Mouse (Mus musculus) forebrain, embryonic 11.5 days (tissue): ENCODE measurements around the gene Hoga1. TPM values are rescaled to one million over a fixed set of nuclear protein-coding genes. Genes with fewer than 3 reads are reported as not detected.

Source experiments
- ATAC-seq: fragments of 200-750 bp; cut with Nextera tagmentation; replicated peaks from 2 replicates; pipeline ENCODE4 v1.8.0; 2017; ENCODE audit warnings: moderate TSS enrichment; ENCODE audit not compliant: low FRiP score
- DNase-seq: peaks from one replicate; pipeline ENCODE4 v3.0.0-alpha.2; 2017; ENCODE audit warnings: low spot score
- H3K27ac ChIP-seq: fragments of 300-500 bp; sonication (generic); 2 replicates; pipeline ENCODE4 v1.5.1; 2014; ENCODE audit warnings: low read depth, low read length
- H3K27me3 ChIP-seq: fragments of 300-500 bp; sonication (generic); 2 replicates; pipeline ENCODE4 v1.6.1; 2014; ENCODE audit warnings: mild to moderate bottlenecking, low read length, mixed read lengths; ENCODE audit not compliant: control insufficient read depth, insufficient read depth
- H3K36me3 ChIP-seq: fragments of 300-500 bp; sonication (generic); 2 replicates; pipeline ENCODE4 v1.6.1; 2014; ENCODE audit warnings: mild to moderate bottlenecking, low read length, moderate library complexity, mixed read lengths; ENCODE audit not compliant: control insufficient read depth, insufficient read depth
- H3K4me1 ChIP-seq: fragments of 300-500 bp; sonication (generic); replicated peaks from 2 replicates; pipeline ENCODE4 v1.6.1; 2014; ENCODE audit warnings: low read length, mixed read lengths; ENCODE audit not compliant: control insufficient read depth, insufficient read depth
- H3K4me2 ChIP-seq: fragments of 300-500 bp; sonication (generic); 2 replicates; pipeline ENCODE4 v1.6.1; 2014; ENCODE audit warnings: low read depth, mild to moderate bottlenecking, low read length, moderate library complexity, mixed read lengths; ENCODE audit not compliant: severe bottlenecking
- H3K4me3 ChIP-seq: fragments of 300-500 bp; sonication (generic); 2 replicates; pipeline ENCODE4 v1.5.1; 2014; ENCODE audit warnings: low read depth, low read length
- H3K9ac ChIP-seq: fragments of 300-500 bp; sonication (generic); 2 replicates; pipeline ENCODE4 v1.6.1; 2014; ENCODE audit warnings: low read length
- H3K9me3 ChIP-seq: fragments of 300-500 bp; sonication (generic); 2 replicates; pipeline ENCODE4 v1.6.1; 2016; ENCODE audit warnings: low read length, mixed read lengths; ENCODE audit not compliant: control insufficient read depth
- WGBS: fragments of 180-500 bp; shearing (Covaris S2); extraction: QIAGEN DNeasy Blood & Tissue Kit; methylation state at CpG from one replicate; pipeline ENCODE4 v1.1.7; 2014; 5-methylcytosine and 5-hydroxymethylcytosine counted together
- polyA plus RNA-seq: library from polyadenylated mRNA; unstranded; fragments of >200 nt; fragmentation: Nextera tagmentation; extraction: Ambion mirVana; gene quantifications from 2 replicates; pipeline ENCODE4 v1.2.1, GENCODE M21; 2014

The Hoga1 gene
- polyA plus RNA-seq, 1 experiment from 2014 or later = 1.1 TPM

GRCm38 (mm10) chr19:42017399-42018247 lies 27.8 kb upstream of the Hoga1 start:
- Histone ChIP-seq H3K4me1 (no peaks in the 10 kb centered on the region), H3K4me2 (no peak overlapping the region), H3K4me3 (no peak overlapping the region), H3K36me3 (no peaks in the 10 kb centered on the region), H3K9ac (no peak overlapping the region), H3K27ac (no peak overlapping the region), H3K27me3 (no peaks in the 10 kb centered on the region), H3K9me3 (no peaks in the 10 kb centered on the region)
- 84% methylated on average over 8 of the region's 8 CpGs for WGBS
- ATAC-seq (no peak), DNase-seq (no peak)

- H3K4me2 ChIP-seq = no peak overlapping the region
- no peaks in the 10 kb centered on the region for H3K9me3 ChIP-seq
- no peaks in the 10 kb centered on the region for H3K4me1 ChIP-seq
- H3K27me3 ChIP-seq = no peaks in the 10 kb centered on the region
- H3K27ac ChIP-seq = no peak overlapping the region
- WGBS = 41% methylated on average over 4 of the region's 4 CpGs
- H3K36me3 ChIP-seq = no peaks in the 10 kb centered on the region
- no peak for ATAC-seq
- H3K4me3 ChIP-seq = no peak overlapping the region
- DNase-seq = no peak
- no peak overlapping the region for H3K9ac ChIP-seq
Observed at GRCm38 (mm10) chr19:42019011-42019522, 26.3 kb upstream of the Hoga1 start.

DNA sequence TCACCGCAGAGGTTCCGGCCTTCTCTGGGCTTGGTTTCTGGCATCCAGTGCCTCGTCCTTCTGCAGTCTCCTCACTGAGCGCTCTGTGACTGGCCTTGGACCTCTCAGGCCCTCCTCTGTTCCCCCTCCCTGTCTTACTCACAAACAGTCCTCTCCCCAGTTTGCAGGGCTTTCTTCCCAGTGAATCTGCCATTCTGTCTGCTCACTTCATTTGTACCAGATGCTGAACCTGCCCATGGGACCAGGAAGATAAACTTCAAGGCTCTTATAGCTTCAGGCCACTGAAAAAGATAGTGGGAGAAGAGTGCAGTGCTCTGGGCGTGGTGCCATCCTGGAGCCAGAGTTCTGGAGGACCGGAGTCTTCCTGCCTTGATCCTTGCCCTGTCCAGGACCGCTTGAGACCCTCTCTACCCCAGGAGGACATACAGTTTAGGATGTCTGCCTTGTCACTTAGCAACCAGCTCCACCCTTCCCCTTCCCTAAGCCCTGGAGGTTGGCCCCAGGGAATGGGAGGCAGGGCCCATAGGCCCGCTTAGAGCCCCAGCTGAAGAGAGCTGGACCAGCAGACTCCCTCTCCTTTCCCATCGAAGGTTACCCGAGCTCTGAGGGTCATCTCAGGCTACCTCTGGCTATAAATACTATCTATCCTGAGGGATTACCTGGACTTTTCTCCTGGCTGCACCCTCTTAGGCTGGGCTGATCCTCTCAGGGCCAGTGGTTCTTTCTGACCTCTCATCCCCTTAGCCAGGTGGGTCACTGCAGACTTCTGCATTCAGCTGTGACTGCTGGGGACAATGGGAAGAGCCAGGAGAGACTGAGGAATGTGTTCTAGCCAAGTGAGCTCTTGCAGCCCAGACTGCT lies 23.5 kb upstream of the Hoga1 start:
- 78% methylated on average over 10 of the region's 10 CpGs for WGBS
- no peaks in the 10 kb centered on the region for H3K36me3 ChIP-seq
- H3K27me3 ChIP-seq = no peaks in the 10 kb centered on the region
- H3K4me3 ChIP-seq = no peak overlapping the region
- H3K9ac ChIP-seq = no peak overlapping the region
- DNase-seq (no peak), ATAC-seq (no peak)
- no peak overlapping the region for H3K27ac ChIP-seq
- H3K4me1 ChIP-seq = no peaks in the 10 kb centered on the region
- H3K4me2 ChIP-seq = no peak overlapping the region
- no peaks in the 10 kb centered on the region for H3K9me3 ChIP-seq

- no peaks in the 10 kb centered on the region for H3K36me3 ChIP-seq
- no peak for DNase-seq
- 85% methylated on average over 2 of the region's 2 CpGs for WGBS
Observed at GRCm38 (mm10) chr19:42022542-42022848, 22.9 kb upstream of the Hoga1 start.

DNA sequence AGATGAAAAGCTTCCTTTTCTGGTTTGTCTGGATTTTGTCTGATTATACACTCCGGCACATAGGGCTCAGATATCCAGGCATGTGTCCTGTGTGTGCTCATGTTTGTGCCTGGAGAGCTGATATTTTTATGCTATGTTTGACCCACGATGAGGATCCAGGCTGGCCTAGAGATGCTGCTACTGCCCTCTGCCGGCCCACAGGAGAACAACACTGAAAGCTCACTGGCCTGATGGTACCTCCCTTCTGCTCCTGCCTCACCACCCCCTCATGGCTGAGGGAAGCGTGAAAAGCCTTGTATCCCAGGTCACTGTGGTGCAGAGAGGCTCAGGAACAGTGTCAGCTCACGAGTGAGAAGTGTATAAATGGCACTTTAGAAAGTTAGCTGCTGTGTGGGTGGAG lies 19.3 kb upstream of the Hoga1 start:
- Histone ChIP-seq H3K27me3 (no peaks in the 10 kb centered on the region), H3K36me3 (no peaks in the 10 kb centered on the region), H3K4me3 (no peak overlapping the region), H3K4me2 (no peak overlapping the region), H3K9ac (no peak overlapping the region), H3K9me3 (no peaks in the 10 kb centered on the region), H3K4me1 (no peaks in the 10 kb centered on the region), H3K27ac (no peak overlapping the region)
- 9% methylated on average over 5 of the region's 5 CpGs for WGBS
- DNase-seq = peak; percentile 86
- ATAC-seq = peak; percentile 71

More at GRCm38 (mm10) chr19:42022542-42022848, 22.9 kb upstream of the Hoga1 start:
- no peaks in the 10 kb centered on the region for H3K27me3 ChIP-seq
- no peak for ATAC-seq
- H3K9ac ChIP-seq = no peak overlapping the region
- no peaks in the 10 kb centered on the region for H3K9me3 ChIP-seq
- no peak overlapping the region for H3K4me2 ChIP-seq
- H3K4me3 ChIP-seq = no peak overlapping the region
- no peak overlapping the region for H3K27ac ChIP-seq
- no peaks in the 10 kb centered on the region for H3K4me1 ChIP-seq

GRCm38 (mm10) chr19:42031112-42031511 lies 14.3 kb upstream of the Hoga1 start:
- no peak overlapping the region for H3K4me3 ChIP-seq
- WGBS = 86% methylated on average over 5 of the region's 5 CpGs

GRCm38 (mm10) chr19:42033611-42034010 lies 11.8 kb upstream of the Hoga1 start:
- WGBS = 84% methylated on average over 14 of the region's 14 CpGs
- no peak overlapping the region for H3K4me2 ChIP-seq
- no peak for DNase-seq

More at GRCm38 (mm10) chr19:42031112-42031511, 14.3 kb upstream of the Hoga1 start:
- DNase-seq = no peak
- Histone ChIP-seq H3K4me2 (no peak overlapping the region), H3K27me3 (no peaks in the 10 kb centered on the region), H3K36me3 (no peaks in the 10 kb centered on the region), H3K27ac (no peak overlapping the region), H3K9me3 (no peaks in the 10 kb centered on the region), H3K9ac (no peak overlapping the region), H3K4me1 (peaks cover 3% of the 10 kb centered on the region; the same call in 1 of the 2 replicates)
- no peak for ATAC-seq

GRCm38 (mm10) chr19:42034146-42034775 lies 11.1 kb upstream of the Hoga1 start:
- H3K27ac ChIP-seq = no peak overlapping the region

More at GRCm38 (mm10) chr19:42033611-42034010, 11.8 kb upstream of the Hoga1 start:
- Histone ChIP-seq H3K9ac (no peak overlapping the region), H3K9me3 (no peaks in the 10 kb centered on the region), H3K36me3 (no peaks in the 10 kb centered on the region), H3K4me3 (no peak overlapping the region), H3K27ac (no peak overlapping the region), H3K4me1 (peaks cover 3% of the 10 kb centered on the region; the same call in 1 of the 2 replicates), H3K27me3 (no peaks in the 10 kb centered on the region)
- no peak for ATAC-seq

More at GRCm38 (mm10) chr19:42034146-42034775, 11.1 kb upstream of the Hoga1 start:
- Histone ChIP-seq H3K4me1 (peaks cover 3% of the 10 kb centered on the region; the same call in 1 of the 2 replicates), H3K36me3 (no peaks in the 10 kb centered on the region), H3K4me2 (no peak overlapping the region), H3K4me3 (no peak overlapping the region), H3K9me3 (no peaks in the 10 kb centered on the region), H3K27me3 (no peaks in the 10 kb centered on the region), H3K9ac (no peak overlapping the region)
- DNase-seq = no peak
- ATAC-seq = no peak
- 79% methylated on average over 9 of the region's 9 CpGs for WGBS
